Mouse (Mus musculus) right cerebral cortex, adult 2 months (tissue): ENCODE measurements around the gene Ankle1.

Source experiments
- DNase-seq, 2 experiments: peaks; one replicate each; pipeline ENCODE4 v3.0.0; 2021 to 2022; ENCODE audit warnings: low spot score in 2 of 2

Ankle1 gene

DNA sequence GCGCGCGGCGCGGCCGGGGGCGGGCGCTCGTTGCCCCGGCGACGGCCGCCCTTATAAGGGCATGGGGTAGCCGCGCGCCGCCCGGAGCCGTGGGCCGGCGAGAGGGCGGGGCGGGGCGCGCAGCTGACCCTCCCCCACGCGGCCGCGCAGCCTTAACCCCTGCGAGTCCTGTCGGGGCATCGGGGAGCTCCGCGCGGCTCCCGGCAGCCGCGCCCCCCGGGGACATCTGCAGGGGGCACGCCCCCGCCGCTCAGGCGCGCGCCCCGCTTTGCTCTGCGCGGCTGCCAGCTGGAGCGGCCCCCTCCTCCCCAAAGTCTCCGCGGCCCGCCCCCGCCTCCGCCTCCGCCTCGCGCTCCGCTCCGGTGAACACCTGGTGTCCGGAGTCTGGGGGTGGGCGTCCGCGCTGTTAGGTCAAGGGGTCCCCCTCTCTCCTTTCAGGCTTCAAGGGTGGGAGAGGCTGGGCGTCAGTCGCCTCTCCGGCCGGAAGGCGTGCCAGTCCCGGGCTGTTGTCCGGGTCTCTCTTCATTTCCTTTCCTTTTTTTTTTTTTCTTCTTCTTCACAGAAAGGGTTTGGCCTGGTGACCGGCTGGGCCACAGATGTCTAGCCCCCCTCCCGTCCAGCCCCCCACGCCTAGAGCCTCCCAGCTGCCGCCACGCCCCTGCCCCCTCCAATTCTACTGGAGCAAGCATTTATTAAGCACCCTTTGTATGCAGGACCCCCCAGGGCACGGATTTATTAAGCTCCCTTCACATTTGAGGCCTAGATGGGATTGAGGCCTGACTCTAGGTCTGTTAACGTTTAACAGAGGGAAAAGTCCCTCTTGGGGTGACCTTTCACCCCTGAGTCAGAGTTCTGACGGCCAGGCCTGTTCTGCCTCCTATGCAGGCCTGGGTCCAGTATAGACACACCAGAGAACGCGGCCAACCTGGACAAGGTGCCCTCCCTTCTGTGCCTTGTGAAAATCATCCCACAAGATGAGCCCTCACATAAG lies 23.5 kb upstream of the Ankle1 start:
- DNase-seq = peak in 1 of 2 experiments; percentile 71

DNA sequence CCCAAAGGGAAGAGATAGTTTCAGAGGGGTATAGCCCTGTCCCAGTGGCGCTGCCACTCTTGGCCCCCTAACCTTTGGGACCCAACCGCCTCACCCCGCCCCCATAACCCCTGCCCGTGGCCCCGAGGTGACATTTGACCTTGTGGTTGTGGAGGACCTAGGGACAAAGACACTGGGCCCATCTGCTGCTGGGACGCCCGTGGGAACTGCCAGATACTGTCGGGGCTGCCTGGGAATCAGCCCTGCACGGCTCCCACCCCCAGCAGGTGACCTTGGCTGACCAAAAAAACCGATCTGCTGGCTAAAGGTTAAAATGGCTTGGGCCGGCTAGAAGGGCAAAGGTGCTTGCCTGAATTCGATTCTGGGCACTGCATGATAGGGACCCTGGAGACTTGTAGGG lies 22.4 kb upstream of the Ankle1 start:
- DNase-seq = no peak

DNA sequence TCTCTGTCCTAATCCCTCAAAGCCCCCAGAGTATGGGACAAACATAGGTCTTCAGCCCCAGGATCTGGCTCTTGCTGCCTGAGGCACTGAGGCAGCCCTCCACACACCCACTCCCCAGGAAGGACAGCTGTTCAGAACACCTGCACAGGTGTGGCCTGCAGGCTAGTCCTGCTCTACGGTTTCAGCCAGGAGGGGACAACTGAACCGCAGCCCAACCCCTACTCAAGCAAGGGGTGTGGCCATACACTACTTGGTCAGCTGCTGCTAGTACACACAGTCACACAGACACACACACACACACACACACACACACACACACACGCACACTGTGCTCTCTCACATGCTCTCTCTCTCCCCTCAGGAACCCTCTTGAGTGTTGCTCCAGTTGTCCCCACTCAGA lies 21.9 kb upstream of the Ankle1 start:
- DNase-seq = no peak

DNA sequence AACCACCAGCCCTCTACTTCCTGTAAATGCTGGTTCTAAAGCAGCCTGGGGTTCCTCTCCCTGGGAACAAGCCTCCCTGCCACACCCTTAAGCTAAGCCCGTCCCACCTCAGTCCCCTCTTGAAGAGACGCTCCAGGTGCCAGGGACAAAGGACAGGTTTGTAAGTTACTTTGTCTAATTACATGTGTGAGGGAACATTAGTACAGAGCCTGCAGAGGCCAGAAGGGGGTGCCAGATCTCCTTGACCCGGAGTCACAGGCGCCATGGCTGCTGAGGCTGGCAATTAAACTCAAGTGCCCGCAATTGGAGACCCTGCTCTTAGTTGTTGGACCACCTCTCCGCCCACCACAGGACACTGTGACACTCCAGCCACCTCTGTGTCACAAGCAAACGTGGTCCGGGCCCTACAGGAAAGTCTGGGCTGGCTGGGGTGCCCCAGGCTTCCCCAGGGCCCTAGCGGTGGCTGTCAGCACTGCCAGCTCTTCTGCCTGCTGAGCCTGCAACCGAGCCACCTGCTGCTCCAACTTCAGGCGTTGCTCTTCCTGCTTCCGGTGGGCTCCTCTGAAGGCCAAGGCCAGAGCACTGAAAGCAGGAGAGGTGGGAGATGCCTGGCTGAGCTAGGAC lies 20.5 kb upstream of the Ankle1 start:
- no peak for DNase-seq

DNA sequence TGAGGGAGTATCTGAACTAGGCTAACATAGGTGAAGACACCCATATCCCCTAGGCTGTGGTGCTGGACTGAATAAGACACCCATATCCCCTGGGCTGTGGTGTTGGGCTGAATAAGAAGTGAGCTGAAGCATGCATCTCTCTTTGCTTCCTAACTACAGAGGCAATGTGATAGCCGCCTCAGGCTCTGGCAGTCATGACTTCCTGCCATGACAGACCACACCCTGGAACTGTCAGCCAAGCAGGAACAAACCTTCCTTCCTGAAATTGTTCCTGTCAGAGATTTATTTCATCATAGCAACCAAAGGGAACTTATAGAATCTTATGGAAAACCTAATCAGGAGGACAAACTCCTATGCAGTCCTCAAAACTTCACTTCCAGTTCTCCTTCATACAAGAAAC lies 17.5 kb upstream of the Ankle1 start:
- no peak for DNase-seq

DNA sequence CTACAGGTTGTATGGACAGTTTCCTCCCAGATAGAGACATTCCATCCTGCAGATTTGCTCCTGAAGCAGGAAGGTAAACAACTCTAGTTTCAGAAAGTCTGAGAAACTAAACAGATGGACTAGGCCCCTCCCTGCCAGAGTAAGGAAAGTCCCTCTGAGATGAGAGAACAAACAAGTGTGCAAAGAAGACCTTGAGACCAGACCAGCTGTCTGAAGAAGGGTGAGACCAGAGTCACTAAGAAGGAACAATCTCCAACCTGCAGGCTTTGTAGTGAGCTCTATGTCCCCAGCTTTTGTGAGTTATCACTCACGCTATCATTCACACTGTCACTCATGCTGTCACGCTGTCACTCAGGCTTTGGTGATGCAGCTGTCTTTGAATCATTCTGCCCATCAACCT lies 14.1 kb upstream of the Ankle1 start:
- DNase-seq = no peak

DNA sequence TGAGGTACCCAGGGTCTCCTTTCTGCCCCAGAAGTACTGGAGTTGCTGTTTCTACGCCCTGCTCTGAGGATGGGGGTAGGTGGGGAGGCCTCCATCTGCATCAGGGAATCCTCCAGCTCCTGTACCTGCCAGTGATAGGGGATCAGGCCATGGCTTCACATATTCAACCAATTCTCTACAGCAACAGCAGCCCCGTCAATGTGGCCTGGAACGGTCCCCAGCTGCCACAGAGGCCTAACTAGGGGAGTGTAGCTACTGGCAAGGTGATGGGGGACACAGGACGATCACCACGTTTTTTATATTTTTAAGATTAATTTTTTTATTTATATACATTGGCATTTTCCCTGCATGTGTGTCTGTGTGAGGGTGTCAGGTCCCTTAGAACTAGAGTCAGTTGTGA lies 13.4 kb upstream of the Ankle1 start:
- no peak for DNase-seq

DNA sequence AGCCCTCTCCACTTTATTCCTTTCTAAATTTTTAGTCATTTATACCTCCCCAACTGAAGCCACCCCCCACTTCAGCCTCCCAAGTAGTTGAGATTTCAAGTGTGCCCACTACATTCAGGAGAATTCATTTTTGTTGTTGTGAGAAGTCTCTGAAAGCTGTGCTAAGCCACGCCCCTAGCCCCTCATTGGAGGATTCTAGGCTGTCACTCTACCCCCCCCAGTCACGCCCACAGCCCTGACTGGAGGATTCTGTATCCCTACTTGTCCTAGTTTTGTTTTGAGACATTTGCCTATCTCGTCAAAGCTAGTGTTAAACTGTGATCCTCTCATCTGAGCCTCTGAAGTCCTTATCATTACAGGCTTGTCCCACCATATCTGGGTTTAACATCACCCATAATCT lies 12.9 kb upstream of the Ankle1 start:
- no peak for DNase-seq

DNA sequence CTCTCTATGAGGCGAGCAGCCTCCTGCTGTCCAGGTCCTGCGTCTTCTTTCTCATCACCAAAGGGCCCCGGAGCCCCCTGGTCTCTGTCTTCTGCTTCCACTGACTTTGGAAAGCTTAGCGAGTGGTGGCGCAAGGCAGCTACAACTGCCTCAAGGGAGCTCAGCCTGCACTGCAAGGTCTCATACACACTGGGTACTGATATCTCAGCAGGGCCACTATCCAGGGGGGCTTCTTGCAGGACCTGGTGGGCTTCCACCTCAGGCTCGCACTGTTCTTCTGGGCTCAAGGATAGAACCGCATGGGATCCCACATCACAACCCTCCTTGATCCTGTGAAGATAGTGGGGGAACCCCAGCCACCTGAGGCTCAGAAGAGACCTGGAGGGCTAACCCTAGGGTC lies 11.3 kb upstream of the Ankle1 start:
- no peak for DNase-seq

DNA sequence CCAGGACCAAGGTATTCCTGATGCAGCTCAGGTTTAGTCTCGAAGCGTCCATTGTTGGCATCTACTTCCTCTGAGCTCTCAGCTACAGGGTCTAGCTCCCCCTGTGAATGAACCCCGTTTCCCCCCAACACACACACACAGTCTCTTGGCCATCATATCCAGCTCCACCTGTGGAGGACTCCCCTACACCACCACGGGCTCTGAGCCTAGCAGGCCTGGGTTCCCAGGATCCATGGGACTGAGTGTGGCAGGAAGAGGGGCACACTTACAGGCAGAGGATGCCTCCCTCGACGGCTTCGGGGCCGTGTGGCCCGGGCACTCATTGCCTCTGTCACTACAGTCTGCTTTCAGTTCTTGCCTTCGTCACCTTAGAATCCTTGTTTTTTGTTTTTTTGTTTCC lies 10.7 kb upstream of the Ankle1 start:
- no peak for DNase-seq

DNA sequence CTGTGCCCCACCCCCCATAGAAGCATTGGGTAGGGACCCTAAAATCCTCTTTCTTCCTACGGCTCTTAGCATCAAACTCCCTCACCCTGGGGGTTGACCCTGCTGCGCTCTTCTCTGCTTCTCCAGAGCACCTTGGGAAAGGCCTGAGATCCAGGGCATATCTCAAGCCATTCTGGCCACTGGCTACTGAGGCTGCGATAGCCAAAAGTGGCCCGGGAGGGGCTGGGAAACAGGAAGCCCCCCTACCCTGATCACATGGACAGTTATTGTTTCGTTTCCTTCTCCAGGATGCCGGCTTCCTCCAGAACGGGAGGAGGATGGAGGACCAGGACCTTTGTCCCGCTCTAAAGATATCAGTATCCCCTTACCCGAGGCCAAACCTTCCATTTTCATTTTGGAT lies 10.2 kb upstream of the Ankle1 start, which contains the start of gene Ushbp1:
Ushbp1 (minus strand) TSS at position 174 of the 400 bp plus-strand sequence.
- DNase-seq = peak in 1 of 2 experiments; percentile 1

DNA sequence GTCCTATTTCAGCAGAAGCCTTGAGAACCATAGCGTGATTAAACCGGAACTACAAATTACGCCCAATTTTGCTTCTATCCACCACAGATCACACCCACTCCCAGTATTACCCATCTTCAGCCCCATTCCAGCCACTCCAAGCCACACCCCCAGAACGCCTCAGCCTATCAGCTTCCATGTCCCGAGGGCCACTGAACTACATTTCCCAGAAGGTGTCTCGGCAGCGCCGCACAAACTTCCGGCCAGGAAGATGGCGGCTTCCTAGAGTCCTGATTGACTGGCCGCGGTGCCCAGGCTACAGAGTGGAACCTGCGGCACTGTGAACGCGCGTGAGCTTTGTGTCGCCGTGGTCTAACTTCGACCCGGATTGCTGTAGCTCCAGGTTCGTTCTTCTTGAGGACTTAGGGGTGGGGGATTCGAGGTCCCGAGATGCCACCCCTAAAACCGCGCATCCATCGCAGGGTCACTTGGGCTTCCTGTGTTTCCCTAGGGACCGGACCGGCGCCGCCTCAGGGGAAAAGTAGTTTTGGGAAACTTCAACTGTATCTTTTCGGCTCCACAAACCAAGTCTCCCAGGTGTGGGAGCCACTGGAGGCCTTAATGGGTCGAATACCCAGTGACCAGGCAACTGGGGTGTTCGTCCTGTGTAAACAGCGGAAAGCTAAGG lies 9.0 kb upstream of the Ankle1 start, which contains the start of gene Babam1:
Babam1 (plus strand) TSS at position 223 of the 667 bp plus-strand sequence.
- DNase-seq = peak; percentile 94

DNA sequence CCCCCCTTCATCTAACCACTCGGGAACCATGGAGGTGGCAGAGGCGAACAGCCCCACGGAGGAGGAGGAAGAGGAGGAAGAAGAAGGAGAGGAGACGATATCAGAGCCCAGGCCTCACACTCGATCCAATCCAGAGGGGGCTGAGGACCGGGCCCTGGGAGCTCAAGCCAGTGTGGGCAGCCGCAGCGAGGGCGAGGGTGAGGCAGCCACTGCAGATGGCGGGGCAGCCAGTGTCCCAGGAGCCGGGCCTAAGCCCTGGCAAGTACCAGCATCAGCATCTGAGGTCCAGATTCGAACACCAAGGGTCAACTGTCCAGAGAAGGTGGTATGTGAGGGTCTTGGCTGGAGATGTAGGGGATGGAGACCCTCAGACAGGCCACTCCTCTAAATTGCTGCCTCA lies 8.1 kb upstream of the Ankle1 start:
- no peak for DNase-seq

DNA sequence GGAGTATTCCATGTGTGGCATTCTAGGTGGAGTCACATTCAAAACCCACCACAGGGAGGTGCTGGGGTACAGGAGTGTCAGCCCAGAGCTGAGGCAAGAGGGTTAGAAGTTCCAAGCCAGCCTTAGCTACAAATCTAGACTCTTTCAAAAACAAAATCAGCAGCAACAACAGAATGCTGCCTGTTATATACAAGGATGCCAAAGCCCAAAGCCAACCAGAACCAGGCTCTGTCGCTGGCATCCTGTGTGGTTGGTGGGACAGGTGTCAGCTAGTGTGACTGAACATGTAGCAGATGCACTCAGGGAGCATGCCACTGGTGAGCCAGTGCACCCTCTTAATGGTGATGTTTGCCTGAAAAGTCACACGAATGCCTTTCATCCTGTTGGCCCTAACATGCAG lies 5.0 kb upstream of the Ankle1 start:
- no peak for DNase-seq

DNA sequence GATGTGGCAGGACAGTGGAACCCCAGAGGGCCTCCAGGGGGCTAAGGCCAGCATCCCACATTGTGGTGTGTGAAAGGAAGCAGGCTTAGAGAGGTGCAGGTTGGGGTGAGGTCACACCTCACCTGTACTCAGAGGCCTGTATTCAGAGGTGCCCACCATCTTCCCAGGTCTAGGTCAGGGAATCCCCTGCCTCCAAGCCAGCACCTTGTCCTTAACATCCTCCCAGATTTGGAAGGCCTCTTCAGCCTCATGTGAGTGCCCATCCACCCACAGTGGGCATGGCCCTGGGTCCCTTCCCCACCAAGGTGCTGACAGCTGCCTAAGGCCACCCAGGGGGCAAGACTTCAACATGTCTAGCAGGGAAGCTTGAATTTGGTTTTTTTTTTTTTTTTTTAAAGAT lies 4.4 kb upstream of the Ankle1 start:
- DNase-seq = no peak

DNA sequence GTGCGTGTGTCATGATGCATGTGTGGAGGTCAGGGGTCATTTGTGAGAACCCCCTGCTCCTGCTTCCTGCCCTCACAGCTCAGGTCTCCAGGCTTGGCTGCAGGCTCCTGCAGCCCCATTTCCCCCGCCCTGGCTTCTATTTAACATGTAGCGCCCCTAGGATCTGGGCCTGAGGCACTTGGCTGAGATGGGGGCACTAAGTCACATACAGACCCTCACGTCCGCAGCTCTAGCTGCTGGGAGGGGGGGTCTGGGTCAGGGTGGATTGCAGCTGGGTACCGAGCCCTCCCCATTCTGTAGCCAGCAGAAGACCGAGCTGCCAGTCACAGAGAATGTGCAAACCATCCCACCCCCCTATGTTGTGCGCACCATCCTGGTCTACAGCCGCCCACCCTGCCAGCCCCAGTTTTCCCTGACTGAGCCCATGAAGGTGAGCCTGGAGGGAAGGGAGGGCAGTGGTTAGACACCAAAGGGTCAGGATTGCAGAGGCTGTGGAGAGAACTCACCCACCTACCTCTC lies 3.3 kb upstream of the Ankle1 start:
- no peak for DNase-seq

DNA sequence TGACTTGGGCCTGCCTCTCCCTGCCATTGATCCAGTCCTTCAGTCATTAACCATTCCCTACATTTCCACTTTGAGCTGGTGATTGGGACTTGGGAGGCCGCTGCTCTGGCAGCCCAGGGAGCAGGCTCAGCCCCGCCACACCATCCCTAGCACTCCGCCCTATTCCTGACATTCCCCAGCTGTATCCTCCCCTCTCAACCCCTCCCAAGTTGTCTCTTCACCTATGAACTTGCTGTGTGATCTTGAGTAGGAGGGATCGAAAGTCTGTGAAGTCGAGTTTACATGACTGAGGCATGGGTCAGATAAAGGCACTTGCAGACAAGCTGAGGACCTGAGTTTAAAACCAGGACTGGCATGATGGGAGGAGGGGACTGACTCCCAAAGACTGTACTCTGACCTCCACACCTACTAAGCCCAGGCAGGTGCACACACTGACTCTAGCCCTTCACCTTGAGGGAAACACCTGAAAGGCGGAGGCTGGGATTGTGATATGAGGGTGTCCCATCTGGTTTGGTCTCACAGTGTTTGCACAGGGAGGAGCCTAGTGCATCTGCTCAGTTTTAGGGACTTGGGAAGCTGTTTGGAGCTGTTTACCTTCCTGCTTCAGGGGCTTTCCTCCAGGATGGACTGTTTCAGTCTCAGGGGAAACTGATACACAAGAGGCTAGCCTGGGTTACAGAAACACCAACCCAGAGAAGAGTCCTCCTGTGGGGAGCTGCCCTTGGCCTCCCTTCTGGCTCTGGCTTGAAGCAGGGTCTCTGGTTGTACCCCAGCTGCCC lies 2.5 kb upstream of the Ankle1 start:
- DNase-seq = no peak

DNA sequence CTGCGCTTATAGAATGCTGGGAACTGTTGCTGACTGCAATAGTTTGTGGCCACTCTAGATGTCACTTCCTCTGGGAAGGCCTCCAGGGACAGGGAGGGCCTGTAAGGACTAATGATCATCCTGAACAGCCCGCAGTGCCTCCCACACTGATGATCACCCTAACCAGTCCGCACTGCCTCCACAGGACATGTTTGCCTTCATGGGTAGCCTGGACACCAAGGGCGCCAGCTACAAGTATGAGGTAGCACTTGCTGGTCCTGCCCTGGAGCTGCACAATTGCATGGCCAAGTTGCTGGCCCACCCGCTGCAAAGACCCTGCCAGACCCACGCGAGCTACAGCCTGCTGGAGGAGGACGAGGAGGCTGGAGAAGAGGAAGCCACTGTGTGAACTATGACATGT lies 1.8 kb upstream of the Ankle1 start:
- no peak for DNase-seq

DNA sequence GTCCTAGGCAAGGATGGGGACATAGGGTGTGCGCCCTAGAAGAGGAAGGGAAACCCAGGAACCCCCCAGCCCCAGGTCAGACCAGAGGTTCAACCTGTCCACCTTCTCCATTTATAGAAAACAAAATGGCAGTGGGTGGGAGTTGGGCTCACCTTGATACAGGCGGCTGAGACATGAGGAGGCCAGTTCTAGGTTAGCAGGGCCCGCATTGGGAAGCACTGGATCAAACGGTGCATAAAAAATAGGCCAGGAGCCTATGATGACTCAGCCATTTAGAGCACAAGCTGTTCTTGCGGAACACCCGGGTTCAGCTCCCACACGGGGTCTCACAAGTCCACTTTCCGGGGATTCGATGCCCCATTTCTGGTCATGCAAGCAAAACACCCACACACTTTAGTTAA lies 859 bp upstream of the Ankle1 start:
- DNase-seq = no peak

DNA sequence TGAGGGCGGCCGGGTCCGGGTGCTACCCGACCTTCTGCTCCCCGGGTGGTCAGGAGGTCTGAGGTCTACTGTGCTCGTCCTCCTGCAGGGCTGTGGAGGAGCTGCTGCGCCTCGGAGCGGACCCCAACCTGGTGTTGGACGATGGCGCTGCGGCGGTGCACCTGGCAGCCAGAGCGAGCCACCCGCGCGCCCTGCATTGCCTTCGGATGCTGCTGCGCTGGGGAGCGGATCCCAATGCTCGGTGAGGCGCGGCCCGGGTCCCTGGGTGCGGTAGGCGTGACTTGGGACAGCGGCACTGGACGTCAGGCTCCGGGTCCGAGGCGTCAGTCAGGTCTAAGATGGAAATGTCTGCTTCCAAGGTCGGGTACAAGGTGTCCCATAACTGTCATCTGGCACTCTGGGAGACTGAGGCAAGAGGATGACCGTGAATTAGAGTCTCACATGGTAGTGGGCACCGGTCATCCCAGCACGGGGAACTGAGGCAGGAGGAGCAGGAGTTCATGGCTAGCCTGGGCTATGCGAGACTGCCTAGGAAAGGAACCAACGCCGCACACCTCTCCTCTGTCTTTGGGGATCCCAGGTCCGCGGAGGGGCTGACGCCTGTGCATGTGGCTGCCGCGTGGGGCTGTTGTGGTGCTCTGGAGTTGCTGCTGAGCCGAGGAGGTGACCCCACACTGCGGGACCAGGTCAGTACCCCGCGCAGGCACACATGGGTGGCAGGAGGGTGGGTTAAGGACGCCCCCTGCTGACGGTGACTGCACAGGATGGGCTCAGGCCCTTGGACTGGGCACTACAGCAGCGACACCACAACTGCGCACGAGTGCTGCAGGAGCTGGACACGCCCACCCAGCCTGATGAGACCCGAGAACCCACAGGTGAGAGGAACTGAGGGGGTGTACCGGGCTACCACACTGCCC lies 547 bp downstream of the Ankle1 start:
- no peak for DNase-seq
